Mouse (Mus musculus): Measurements from ENCODE around the gene Gm15085.
"Not testable (repeated sequence)": the region's sequence is repeated elsewhere in the genome, so short reads cannot be mapped to it uniquely, and the experiment has no call there.

The Gm15085 gene

DNA sequence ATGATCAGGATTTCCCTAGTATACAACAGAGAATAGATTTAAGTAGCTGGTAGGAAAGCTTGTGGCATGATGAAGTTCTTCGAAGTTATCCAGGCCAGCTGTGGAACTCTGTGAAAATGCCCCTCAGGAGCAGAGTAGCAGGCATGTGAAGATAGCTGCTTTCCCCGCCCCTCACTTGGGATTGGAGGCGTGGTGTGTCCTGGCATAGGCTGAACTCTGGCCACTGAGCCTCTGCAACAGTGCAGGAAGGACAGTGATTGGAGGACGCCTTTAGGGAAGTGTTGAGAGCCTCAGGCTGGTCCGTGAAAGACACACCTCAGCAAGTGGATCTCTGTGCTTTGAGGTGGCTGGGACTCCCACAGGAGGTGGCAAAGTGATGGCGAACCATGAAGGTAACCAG, at the start of gene Gm15085:
Gene Gm15085 (plus strand): TSS at position 301 of the 400 bp plus-strand sequence.
- DNase-seq (ENCODE audit: low spot score in 2 of 2) = not testable (repeated sequence)
